In the genomic region with DNA sequence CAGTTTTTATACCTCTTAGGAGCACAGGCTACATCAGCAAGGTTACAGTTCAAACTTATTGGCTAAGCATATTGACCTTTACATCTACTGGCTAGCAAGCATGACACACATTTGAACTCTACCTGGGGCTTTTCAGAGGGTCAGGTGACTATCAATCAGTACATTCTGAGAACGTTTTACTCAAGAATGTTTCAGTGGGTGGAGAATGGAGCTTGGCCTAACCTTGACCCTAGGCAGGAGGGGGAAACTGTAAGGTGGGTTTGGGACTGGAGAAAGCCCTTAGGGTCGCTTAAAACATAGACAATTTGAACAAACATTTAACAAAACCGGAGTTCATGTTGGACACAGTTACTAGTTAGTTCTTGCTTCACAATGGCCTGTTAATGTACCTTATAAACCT, we compare ENCODE assay signal across 30 mouse cellular contexts.
"Had no signal": no experiment of that assay in that cellular context is flagged by ENCODE, and none has a peak within 500 bp of the region (broad histone marks: within the 10 kb centered on the region; RNA-seq: fewer than 3 reads in every experiment).

No protein-coding gene starts in this region.

- DNase-seq: heart, postnatal 10 days; heart, postnatal 14 days; heart, postnatal 36 days; heart, postnatal 4 days; kidney, adult 11 months; kidney, adult 18-20 months; kidney, adult 2 months; kidney, adult 8-10 months; kidney, adult 9 months; kidney, postnatal 10 days; kidney, postnatal 14 days; kidney, postnatal 25 days; kidney, postnatal 36 days; kidney, postnatal 4 days; layer of hippocampus, adult 9-11 months; layer of hippocampus, postnatal 36 days had no signal

- H3K4me1 ChIP-seq: heart, embryonic 12.5 days; heart, embryonic 13.5 days; heart, embryonic 15.5 days; hindbrain, embryonic 10.5 days; hindbrain, embryonic 12.5 days; hindbrain, embryonic 13.5 days; hindbrain, embryonic 15.5 days; intestine, embryonic 15.5 days; kidney, embryonic 15.5 days had no signal

- H3K36me3 ChIP-seq: heart, embryonic 12.5 days; heart, embryonic 13.5 days; heart, embryonic 15.5 days; hindbrain, embryonic 10.5 days; hindbrain, embryonic 12.5 days; hindbrain, embryonic 13.5 days; hindbrain, embryonic 15.5 days; intestine, embryonic 15.5 days; kidney, embryonic 15.5 days had no signal

- H3K9me3 ChIP-seq: heart, embryonic 12.5 days; heart, embryonic 13.5 days; heart, embryonic 15.5 days; hindbrain, embryonic 10.5 days; hindbrain, embryonic 12.5 days; hindbrain, embryonic 13.5 days; hindbrain, embryonic 15.5 days; intestine, embryonic 15.5 days; kidney, embryonic 15.5 days had no signal

- H3K4me3 ChIP-seq: heart, embryonic 12.5 days; heart, embryonic 13.5 days; heart, embryonic 15.5 days; hindbrain, embryonic 10.5 days; hindbrain, embryonic 12.5 days; hindbrain, embryonic 13.5 days; hindbrain, embryonic 15.5 days; intestine, embryonic 15.5 days; kidney, embryonic 15.5 days; layer of hippocampus, adult 2 months; left cerebral cortex, adult 2 months had no signal

- H3K27me3 ChIP-seq: heart, embryonic 12.5 days; heart, embryonic 13.5 days; heart, embryonic 15.5 days; hindbrain, embryonic 12.5 days; hindbrain, embryonic 13.5 days; hindbrain, embryonic 15.5 days; intestine, embryonic 15.5 days; kidney, embryonic 15.5 days had no signal

- H3K27ac ChIP-seq: heart, embryonic 13.5 days; heart, embryonic 15.5 days; hindbrain, embryonic 10.5 days; hindbrain, embryonic 12.5 days; hindbrain, embryonic 13.5 days; hindbrain, embryonic 14.5 days; hindbrain, embryonic 15.5 days; hindbrain, postnatal 0 days; intestine, embryonic 15.5 days; kidney, embryonic 15.5 days; kidney, postnatal 0 days; layer of hippocampus, adult 2 months; left cerebral cortex, adult 2 months had no signal
